Mouse (Mus musculus) urinary bladder, postnatal 14 days (tissue): ENCODE data around the gene Irs2.

Experiments
- DNase-seq: peaks from one replicate; pipeline ENCODE4 v3.0.0; 2021; ENCODE audit warnings: low spot score

The Irs2 gene

DNA sequence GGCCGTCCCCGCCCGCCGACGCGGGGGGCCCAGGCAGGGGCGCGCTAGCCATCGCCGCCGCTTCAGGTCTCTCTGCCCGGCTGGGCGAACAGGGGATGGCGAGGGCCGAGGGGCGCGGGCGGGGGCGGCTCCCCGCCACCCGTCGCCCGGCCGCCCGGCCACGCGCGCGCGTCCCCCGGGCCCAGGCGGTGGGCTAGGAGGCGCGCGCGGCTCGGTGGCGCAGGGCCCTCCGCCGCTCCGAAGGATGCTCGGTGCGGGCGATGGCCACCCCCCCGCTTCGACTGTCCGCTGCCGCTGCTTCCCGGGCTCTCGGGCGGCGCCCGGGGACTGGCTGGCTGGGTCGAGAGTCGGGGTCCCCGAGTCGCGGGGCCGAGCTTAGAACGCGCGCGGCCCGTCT is at the start of gene Irs2:
Gene Irs2, minus strand, starts transcription at position 80 of the 397 bp plus-strand sequence.
- DNase-seq = no peak

- DNase-seq = no peak
Measured at GRCm38 (mm10) chr8:11056665-11057064, 48.4 kb upstream of the Irs2 start.

DNA sequence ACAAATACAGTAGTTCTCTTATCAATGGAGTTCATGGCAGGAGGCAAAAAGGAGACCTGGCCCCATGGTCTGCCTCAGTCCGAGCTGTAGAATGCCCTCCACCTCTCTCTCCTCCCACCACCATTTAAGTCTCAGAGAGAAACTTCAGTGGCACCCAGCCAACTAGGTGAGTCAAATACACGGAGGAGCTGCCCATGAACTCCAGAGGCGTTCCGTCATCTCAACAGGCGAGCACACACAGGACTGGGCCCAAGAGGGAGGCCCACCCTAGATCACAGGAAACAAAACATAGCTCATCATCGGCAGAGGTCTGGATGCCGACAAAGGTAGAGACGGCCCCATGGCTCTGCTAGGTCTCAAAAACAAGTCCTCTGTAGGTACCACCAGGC is 47.9 kb upstream of the Irs2 start:
- DNase-seq = peak; percentile 73

DNA sequence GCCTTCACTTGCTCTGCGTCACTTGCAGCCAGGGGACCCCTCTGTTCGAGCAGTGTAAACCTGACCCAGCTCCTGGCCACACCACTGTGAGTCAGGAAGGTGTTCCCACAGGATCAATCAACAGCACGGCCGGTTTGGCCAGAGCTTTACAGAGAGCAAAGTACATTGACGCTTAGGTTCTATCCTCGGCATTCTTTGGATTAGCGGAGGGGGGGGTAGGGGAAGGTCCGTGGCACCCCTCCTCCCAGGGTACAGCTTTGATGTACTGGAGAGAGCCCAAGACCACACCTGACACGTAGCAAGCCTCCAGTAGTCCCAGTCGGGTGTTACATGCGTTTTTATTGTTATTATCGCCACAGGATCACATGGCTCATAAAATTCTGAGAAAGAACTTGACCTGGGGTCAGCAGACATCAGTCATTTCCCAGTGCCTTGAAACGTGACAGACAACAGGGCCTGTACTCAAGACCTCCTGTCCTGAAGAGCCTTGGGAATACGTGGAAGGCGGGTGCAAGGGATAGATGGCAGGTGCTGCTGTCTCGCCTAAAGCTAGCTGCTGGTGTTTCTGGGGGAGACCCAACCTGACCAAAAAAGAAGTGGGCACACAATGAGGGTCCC is 47.4 kb upstream of the Irs2 start:
- peak; percentile 27 for DNase-seq

DNA sequence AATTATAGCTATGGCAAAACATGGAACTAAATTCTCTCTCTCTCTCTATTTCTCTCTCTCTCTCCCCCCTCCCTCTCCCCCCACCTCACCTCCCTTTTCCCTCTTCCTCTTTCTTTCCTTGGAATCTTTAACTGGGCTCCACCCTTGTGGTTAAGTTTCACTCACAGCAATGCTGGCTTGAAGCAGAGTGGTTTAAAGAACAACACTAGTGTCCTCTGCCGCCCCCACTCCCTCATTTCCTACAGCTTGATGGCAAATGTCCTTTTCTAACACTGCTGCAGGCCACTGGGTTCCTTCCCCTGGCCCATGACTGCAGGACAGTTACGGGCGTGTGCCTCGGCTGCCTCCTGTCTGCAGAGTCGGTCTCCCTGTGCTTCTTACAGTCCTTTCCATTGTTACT is 41.6 kb upstream of the Irs2 start:
- DNase-seq = no peak

- DNase-seq = no peak
Measured at GRCm38 (mm10) chr8:11047812-11048211, 39.6 kb upstream of the Irs2 start.

GRCm38 (mm10) chr8:11044660-11045059 is 36.4 kb upstream of the Irs2 start:
- DNase-seq = no peak

DNA sequence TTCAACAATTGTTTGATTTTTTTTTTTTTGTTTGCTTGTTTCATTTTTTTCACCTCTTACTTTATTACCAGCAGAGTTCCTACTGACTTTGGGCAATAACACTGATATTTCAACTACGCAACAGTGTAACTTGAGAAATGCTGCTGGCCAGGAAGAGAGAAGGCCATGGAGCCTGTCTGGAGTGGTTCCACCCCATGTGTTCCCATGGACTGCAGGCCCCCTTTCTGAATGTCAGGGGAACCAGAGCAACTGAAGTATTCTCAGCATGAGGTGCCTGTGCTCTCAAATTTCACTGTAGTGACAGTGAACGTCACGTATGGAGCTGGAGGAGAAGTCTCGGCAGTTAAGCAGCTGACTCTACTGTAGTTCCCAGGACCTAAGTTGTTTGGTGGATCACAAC is 35.3 kb upstream of the Irs2 start:
- DNase-seq = no peak

- no peak for DNase-seq
Measured at GRCm38 (mm10) chr8:11042872-11043587, 34.8 kb upstream of the Irs2 start.

DNA sequence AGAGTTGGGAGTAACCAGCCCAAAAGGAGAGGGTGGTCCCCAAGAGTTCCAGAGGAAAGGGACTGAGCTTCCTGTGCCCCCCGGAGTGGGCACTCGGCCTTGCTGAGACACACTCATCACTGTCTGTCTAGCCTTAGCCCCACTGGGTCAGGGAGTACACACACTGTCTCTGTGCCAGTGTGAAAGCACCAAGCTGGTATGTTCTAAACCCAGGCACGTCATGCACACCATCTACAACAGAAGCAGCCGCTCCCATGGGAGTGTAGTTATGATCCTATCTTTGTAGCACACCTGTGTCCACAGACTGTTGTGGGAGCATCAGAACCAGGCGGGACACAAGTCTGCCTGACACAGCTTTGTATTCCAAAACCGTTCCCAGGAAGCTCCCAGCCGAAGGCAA is 31.8 kb upstream of the Irs2 start:
- DNase-seq = no peak

DNA sequence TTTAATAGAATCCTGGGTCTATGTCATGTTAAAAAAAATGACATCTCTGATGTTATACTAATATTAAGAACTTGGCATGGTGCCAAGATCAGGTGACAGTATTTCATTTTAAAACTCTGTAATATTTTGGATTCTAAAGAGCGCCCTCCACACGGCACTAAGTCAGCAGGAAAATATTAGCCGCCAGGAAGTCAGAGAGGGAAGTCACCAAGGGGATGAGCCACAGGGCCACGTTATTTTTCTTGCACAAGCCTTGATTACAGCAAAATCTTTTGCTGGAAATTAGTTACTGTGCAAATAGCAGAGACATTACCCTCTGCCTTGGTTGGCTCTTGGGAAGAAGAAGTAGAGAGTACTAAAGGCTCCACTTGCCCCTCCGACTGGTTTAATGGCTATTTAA is 30.5 kb upstream of the Irs2 start:
- no peak for DNase-seq

DNA sequence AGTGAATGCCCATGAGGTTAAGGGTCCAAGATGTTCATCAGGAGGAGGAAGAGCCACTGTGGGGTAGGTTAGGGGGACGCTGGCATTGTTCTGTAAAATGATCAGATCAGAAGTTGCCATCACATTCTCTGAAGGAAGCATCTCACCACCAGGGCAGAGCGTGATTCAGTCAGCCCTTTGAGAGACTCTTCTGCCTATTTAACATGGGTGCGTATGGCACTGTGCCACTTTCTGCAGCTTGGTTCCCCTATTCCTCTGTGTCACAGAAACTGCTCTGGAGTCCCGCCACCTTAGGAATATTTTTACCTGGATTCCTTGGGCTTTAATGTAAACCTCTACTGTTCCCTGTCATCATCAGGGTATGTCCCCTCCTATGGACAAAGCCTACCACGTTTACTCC is 30.1 kb upstream of the Irs2 start:
- DNase-seq = no peak

DNA sequence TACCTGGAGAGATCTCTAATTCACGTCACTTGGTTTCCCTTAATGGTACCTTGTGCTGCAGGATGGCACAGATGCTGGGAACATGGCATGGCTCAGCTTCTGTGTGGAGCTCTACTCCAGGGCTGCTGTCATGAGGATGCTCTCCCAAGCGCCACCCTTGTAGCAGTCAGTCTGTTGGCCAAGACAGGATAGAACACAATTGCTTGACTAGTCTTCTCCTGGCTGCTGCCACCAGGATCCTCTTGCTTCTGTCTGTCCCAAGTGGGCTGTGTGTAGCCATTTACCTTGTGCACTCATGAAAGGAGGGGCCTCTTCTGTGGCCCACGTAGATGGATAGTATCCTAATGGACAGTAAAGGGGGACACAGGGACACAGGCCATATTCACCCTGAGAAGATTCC is 28.5 kb upstream of the Irs2 start:
- DNase-seq = no peak

GRCm38 (mm10) chr8:11035628-11036416 is 27.6 kb upstream of the Irs2 start:
- DNase-seq = no peak

DNA sequence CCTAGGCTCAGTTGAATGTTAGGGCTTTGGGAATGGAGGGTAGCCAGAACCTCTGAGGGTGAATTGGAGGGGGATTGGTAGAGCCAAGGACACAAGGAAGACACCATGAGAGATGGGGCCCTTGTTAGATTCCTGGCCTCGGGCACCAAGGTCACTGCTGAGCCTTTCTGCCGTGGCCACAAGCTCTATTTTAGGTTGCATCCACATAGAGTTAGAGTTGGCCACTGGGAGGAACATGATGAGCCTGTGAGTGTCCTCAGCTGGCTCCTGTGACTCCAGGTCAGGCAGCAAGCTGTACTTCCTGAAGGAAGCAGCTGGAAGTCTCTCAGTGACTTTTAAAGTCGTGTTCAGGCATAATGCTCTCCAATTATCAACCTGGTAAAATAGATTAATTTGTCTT is 16.6 kb upstream of the Irs2 start:
- DNase-seq = no peak

DNA sequence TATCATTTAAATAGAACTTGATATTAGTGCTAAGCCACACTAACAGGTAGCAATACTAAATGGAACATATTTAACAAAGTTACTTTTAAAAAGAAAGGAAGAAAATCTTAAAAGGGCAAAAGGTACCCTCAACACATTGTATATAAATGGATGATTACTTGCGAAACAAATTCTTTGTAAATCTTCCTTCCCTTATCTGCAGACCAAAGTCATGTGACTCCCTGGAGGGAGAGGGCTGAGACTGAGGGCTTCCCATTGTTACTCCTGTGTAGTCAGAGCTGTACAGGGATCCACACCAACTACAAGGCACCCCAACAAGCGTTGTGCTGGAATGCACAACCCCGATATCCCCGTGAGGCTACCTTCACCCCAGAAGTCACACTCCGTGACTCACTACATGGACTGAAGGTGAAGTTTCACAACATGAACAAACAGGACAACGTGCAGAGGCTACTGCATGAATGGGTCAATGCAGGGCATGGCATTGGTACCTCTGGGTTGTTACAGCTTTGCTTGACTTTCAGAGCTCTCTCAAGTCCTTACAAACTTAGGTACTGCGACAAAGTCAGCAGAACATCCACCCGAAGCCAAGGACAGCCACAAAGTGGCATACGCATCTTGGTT is 12.8 kb upstream of the Irs2 start:
- DNase-seq = no peak

DNA sequence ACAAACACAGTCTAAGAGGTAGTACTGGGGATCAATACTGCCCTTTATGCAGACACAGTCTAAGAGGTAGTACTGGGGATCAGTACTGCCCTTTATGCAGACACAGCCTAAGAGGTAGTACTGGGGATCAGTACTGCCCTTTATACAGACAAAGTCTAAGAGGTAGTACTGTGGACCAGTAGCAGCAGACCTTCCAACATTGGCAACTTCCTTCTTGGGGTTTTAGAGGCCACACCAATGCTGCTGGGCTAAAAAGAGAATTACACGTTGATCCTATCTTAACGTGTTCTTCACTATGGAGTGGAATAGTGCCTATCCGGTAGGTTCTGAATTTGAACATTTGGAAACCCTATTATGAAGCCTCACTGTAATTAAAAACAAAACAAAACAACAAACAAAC is 7.4 kb upstream of the Irs2 start:
- no peak for DNase-seq

GRCm38 (mm10) chr8:11013258-11013657 is 5.0 kb upstream of the Irs2 start:
- DNase-seq = peak; percentile 72

- no peak for DNase-seq
Measured at GRCm38 (mm10) chr8:11011787-11012485, 3.7 kb upstream of the Irs2 start.

GRCm38 (mm10) chr8:11010913-11011605 is 2.8 kb upstream of the Irs2 start:
- no peak for DNase-seq

- no peak for DNase-seq
Measured at GRCm38 (mm10) chr8:11010398-11010797, 2.1 kb upstream of the Irs2 start.
